Mouse (Mus musculus): ENCODE data around the gene Bcl9l. TPM values are rescaled to one million over a fixed set of nuclear protein-coding genes. Genes with fewer than 3 reads are reported as not detected.

Bcl9l gene
- polyA plus RNA-seq, 1 experiment: 61.6 TPM

- TF ChIP-seq POLR2A (IDR thresholded peaks at IDR 0.05; ENCODE audit: low read depth, low read length): no peak
- no peak for TF ChIP-seq CTCF (IDR thresholded peaks at IDR 0.05; ENCODE audit: borderline replicate concordance, insufficient read depth, low read length)
- Histone ChIP-seq H3K27ac (ENCODE audit: insufficient read depth, low read length) (0 out of 2 replicates have a peak overlapping the region, but pooled peaks have one; percentile 23), H3K4me1 (ENCODE audit: control insufficient read depth, insufficient read depth, low read length) (peaks cover 40% of the 10 kb centered on the region), H3K4me3 (ENCODE audit: insufficient read depth, low read length) (no peak overlapping the region)
Observed at GRCm38 (mm10) chr9:44496803-44497461, 14.3 kb downstream of the Bcl9l start.

- peaks cover 40% of the 10 kb centered on the region for H3K4me1 ChIP-seq (ENCODE audit: control insufficient read depth, insufficient read depth, low read length)
- TF ChIP-seq POLR2A (IDR thresholded peaks at IDR 0.05; ENCODE audit: low read depth, low read length): peak; percentile 64
- TF ChIP-seq CTCF (IDR thresholded peaks at IDR 0.05; ENCODE audit: borderline replicate concordance, insufficient read depth, low read length): no peak
- peak overlapping the region; percentile 39 for H3K4me3 ChIP-seq (ENCODE audit: insufficient read depth, low read length)
- peak overlapping the region; percentile 97 for H3K27ac ChIP-seq (ENCODE audit: insufficient read depth, low read length)
Observed at GRCm38 (mm10) chr9:44497624-44498377, 15.2 kb downstream of the Bcl9l start.

DNA sequence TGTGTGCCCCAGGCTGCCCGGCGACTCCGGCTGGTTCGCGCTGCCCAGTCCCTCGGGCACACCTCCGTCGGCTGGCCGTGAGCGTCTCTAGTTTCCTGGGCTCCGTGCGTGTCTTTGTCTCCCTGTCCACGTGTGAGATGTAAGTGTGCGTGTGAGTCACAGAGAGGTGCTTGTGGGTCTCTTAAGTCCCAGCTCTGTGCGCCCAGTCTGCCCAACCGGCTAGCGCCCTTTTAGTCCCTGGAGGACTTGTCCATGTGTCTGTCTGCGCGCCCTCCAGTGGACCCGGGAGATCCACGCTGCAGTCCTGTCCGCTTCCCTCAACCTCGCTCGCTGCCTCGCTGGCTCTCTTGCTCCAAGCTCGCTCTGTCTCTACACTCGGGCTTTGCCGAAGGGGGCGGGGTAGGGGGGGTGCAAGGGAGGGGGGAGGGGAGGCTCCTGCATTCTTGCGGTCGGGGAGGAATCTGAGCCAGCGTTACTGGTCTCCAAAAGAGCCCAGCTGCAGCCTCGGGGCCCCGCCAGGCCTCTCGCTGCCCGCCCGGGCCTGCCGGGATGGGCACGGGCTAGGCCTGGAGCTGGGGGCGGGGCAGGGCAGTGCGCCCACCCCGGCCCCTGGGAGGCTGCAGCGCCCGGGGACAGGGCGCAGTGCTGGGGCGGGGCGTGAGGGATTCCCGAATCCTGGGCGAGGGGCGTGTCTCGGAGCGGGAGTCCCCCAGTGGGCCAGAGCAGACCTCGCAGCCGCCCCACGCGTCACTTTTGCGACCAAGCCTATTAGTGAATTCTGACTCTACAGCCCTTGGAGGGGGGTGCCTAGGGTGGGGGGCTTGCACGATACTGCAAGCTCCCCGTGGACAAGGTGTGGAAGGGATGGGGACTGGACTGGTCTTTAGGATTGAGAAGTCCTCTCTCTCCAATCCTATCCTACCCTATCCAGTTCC is 16.1 kb downstream of the Bcl9l start:
- peak overlapping the region; percentile 97 for H3K27ac ChIP-seq (ENCODE audit: insufficient read depth, low read length)
- TF ChIP-seq CTCF (IDR thresholded peaks at IDR 0.05; ENCODE audit: borderline replicate concordance, insufficient read depth, low read length) (peak; percentile 56; the same call in 1 of the 2 replicates), POLR2A (IDR thresholded peaks at IDR 0.05; ENCODE audit: low read depth, low read length) (peak; percentile 68)
- peak overlapping the region; percentile 46 for H3K4me3 ChIP-seq (ENCODE audit: insufficient read depth, low read length)
- peaks cover 37% of the 10 kb centered on the region for H3K4me1 ChIP-seq (ENCODE audit: control insufficient read depth, insufficient read depth, low read length)

GRCm38 (mm10) chr9:44499356-44500162 is 16.9 kb downstream of the Bcl9l start:
- H3K27ac ChIP-seq (ENCODE audit: insufficient read depth, low read length): peak overlapping the region; percentile 96

DNA sequence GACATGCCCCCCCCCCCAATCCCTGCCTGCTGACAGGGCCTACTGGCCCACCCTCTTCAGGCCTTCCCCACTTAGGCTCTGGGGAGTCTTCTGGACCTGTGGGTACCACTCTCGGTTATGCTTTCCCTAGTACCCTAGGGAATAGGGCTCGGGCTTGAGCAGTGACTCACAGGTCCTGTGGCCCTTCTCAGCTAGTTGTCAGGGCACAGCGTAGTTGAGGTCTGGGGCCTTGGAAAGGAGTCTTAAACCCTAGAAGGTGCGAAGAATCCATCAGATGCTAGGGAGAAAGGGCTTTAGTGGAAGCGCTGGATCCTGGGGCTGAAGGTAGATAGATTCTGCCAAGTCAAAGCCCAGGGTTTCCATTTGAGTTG is 17.5 kb downstream of the Bcl9l start:
- peak overlapping the region; percentile 96 for H3K27ac ChIP-seq (ENCODE audit: insufficient read depth, low read length)
- TF ChIP-seq POLR2A (IDR thresholded peaks at IDR 0.05; ENCODE audit: low read depth, low read length): no peak
- TF ChIP-seq CTCF (IDR thresholded peaks at IDR 0.05; ENCODE audit: borderline replicate concordance, insufficient read depth, low read length): no peak
- H3K4me1 ChIP-seq (ENCODE audit: control insufficient read depth, insufficient read depth, low read length): peaks cover 30% of the 10 kb centered on the region
- H3K4me3 ChIP-seq (ENCODE audit: insufficient read depth, low read length): peak overlapping the region; percentile 46; the same call in 1 of the 2 replicates

More at GRCm38 (mm10) chr9:44499356-44500162, 16.9 kb downstream of the Bcl9l start:
- Histone ChIP-seq H3K4me1 (ENCODE audit: control insufficient read depth, insufficient read depth, low read length) (peaks cover 32% of the 10 kb centered on the region), H3K4me3 (ENCODE audit: insufficient read depth, low read length) (peak overlapping the region; percentile 46)
- no peak for TF ChIP-seq CTCF (IDR thresholded peaks at IDR 0.05; ENCODE audit: borderline replicate concordance, insufficient read depth, low read length)
- TF ChIP-seq POLR2A (IDR thresholded peaks at IDR 0.05; ENCODE audit: low read depth, low read length): peak; percentile 85

GRCm38 (mm10) chr9:44500638-44501175 is 18.1 kb downstream of the Bcl9l start:
- H3K27ac ChIP-seq (ENCODE audit: insufficient read depth, low read length): peak overlapping the region; percentile 96
- H3K4me3 ChIP-seq (ENCODE audit: insufficient read depth, low read length): no peak overlapping the region
- H3K4me1 ChIP-seq (ENCODE audit: control insufficient read depth, insufficient read depth, low read length): peaks cover 30% of the 10 kb centered on the region
- TF ChIP-seq CTCF (IDR thresholded peaks at IDR 0.05; ENCODE audit: borderline replicate concordance, insufficient read depth, low read length): no peak
- TF ChIP-seq POLR2A (IDR thresholded peaks at IDR 0.05; ENCODE audit: low read depth, low read length): no peak

DNA sequence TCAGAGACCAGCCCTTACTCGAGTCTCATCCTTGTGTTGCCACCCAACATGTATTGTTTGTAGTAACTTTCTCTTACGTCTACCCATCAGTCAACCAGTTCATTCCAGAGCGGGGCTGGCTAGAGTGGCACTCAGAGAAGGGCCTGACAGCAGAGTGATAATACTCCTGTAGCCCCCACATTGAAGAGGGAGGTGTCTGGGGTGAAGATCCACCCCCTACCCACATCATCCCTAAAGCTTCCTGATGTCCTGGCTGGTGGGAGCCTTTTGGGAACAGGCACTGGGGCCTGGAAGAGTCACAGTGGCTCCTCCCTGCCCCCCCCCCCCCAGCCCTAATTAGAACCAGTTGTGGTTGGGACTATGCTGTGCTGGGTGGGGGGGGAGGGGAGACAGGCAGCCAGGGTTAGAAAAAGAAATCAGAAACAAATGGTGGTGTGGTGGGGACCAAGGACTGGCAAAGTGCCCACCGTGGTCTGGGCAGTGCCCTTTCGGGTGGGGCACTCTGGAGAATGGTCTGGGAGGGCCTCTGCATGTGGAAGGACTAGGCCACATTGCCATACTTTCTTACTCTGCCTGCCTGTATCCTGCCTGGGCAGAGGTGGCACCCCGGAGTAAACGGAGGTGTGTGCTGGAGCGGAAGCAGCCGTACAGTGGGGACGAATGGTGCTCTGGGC is 18.7 kb downstream of the Bcl9l start:
- peak overlapping the region; percentile 96 for H3K27ac ChIP-seq (ENCODE audit: insufficient read depth, low read length)
- TF ChIP-seq POLR2A (IDR thresholded peaks at IDR 0.05; ENCODE audit: low read depth, low read length): 0 out of 2 replicates have a peak, but pooled peaks have one; percentile 38
- no peak for TF ChIP-seq CTCF (IDR thresholded peaks at IDR 0.05; ENCODE audit: borderline replicate concordance, insufficient read depth, low read length)
- H3K4me3 ChIP-seq (ENCODE audit: insufficient read depth, low read length): peak overlapping the region; percentile 7
- peaks cover 30% of the 10 kb centered on the region for H3K4me1 ChIP-seq (ENCODE audit: control insufficient read depth, insufficient read depth, low read length)

- TF ChIP-seq POLR2A (IDR thresholded peaks at IDR 0.05; ENCODE audit: low read depth, low read length): no peak
- TF ChIP-seq CTCF (IDR thresholded peaks at IDR 0.05; ENCODE audit: borderline replicate concordance, insufficient read depth, low read length): peak; percentile 82; the same call in 1 of the 2 replicates
- H3K4me1 ChIP-seq (ENCODE audit: control insufficient read depth, insufficient read depth, low read length): peaks cover 27% of the 10 kb centered on the region
- H3K4me3 ChIP-seq (ENCODE audit: insufficient read depth, low read length): peak overlapping the region; percentile 7
- H3K27ac ChIP-seq (ENCODE audit: insufficient read depth, low read length): peak overlapping the region; percentile 72
Observed at GRCm38 (mm10) chr9:44502006-44502405, 19.4 kb downstream of the Bcl9l start.
